Mouse (Mus musculus) spleen, postnatal 10 days (tissue): Measurements from ENCODE around the gene Rasa3.

Experiments used
- DNase-seq, 2 experiments: peaks; one replicate each; pipeline ENCODE4 v3.0.0; 2021 to 2022; ENCODE audit warnings: low spot score in 2 of 2

The Rasa3 gene

GRCm38 (mm10) chr8:13551574-13551830 is 125.9 kb downstream of the Rasa3 start:
- DNase-seq = no peak

- peak; percentile 60 to 84 for DNase-seq
Observed at GRCm38 (mm10) chr8:13550718-13551573, 126.5 kb downstream of the Rasa3 start.

- DNase-seq = no peak
Observed at GRCm38 (mm10) chr8:13548831-13549230, 128.6 kb downstream of the Rasa3 start.

- DNase-seq = no peak
Observed at GRCm38 (mm10) chr8:13548235-13548634, 129.2 kb downstream of the Rasa3 start.

- DNase-seq = no peak
Observed at GRCm38 (mm10) chr8:13546421-13546820, 131.0 kb downstream of the Rasa3 start.

GRCm38 (mm10) chr8:13541526-13541925 is 135.9 kb downstream of the Rasa3 start:
- DNase-seq = no peak

GRCm38 (mm10) chr8:13540122-13540521 is 137.3 kb downstream of the Rasa3 start:
- no peak for DNase-seq

GRCm38 (mm10) chr8:13538821-13539220 is 138.6 kb downstream of the Rasa3 start:
- no peak for DNase-seq

- no peak for DNase-seq
Observed at GRCm38 (mm10) chr8:13537102-13537501, 140.3 kb downstream of the Rasa3 start.

GRCm38 (mm10) chr8:13533123-13533522 is 144.3 kb downstream of the Rasa3 start:
- no peak for DNase-seq

GRCm38 (mm10) chr8:13531602-13532171 is 145.7 kb downstream of the Rasa3 start:
- no peak for DNase-seq

GRCm38 (mm10) chr8:13530941-13531340 is 146.5 kb downstream of the Rasa3 start:
- DNase-seq = peak in 1 of 2 experiments; percentile 71

GRCm38 (mm10) chr8:13530401-13530800 is 147.0 kb downstream of the Rasa3 start:
- DNase-seq = no peak

GRCm38 (mm10) chr8:13529891-13530316 is 147.5 kb downstream of the Rasa3 start:
- no peak for DNase-seq

- no peak for DNase-seq
Observed at GRCm38 (mm10) chr8:13529011-13529840, 148.2 kb downstream of the Rasa3 start.

GRCm38 (mm10) chr8:13521392-13521791 is 156.0 kb downstream of the Rasa3 start:
- DNase-seq = no peak

- no peak for DNase-seq
Observed at GRCm38 (mm10) chr8:13520349-13520748, 157.1 kb downstream of the Rasa3 start.

GRCm38 (mm10) chr8:13519503-13519902 is 157.9 kb downstream of the Rasa3 start:
- no peak for DNase-seq

GRCm38 (mm10) chr8:13517284-13517781 is 160.1 kb downstream of the Rasa3 start:
- no peak for DNase-seq
